In genomic region chr8:78658172-78658571, GRCm38 (mm10) we compare ENCODE assay signal across 15 mouse cellular contexts.
"Had no signal": no experiment of that assay in that cellular context is flagged by ENCODE, and none has a peak within 500 bp of the region (broad histone marks: within the 10 kb centered on the region; RNA-seq: fewer than 3 reads in every experiment).

No protein-coding gene starts in this region.

- H3K27ac ChIP-seq: neural tube, embryonic 12.5 days; neural tube, embryonic 13.5 days; neural tube, embryonic 15.5 days; stomach, embryonic 15.5 days; stomach, postnatal 0 days had no signal

- H3K4me3 ChIP-seq: neural tube, embryonic 12.5 days; neural tube, embryonic 13.5 days; neural tube, embryonic 15.5 days; stomach, embryonic 15.5 days had no signal

- H3K4me1 ChIP-seq: neural tube, embryonic 12.5 days had no signal

- DNase-seq: right cerebral cortex, adult 18-20 months; right cerebral cortex, postnatal 14 days; right cerebral cortex, postnatal 25 days; right cerebral cortex, postnatal 4 days; spleen, adult 18-20 months; thymus, adult 18-20 months; thymus, postnatal 14 days; thymus, postnatal 25 days; thymus, postnatal 36 days; thymus, postnatal 4 days had no signal

- H3K4me2 ChIP-seq: neural tube, embryonic 12.5 days; neural tube, embryonic 13.5 days; neural tube, embryonic 15.5 days; stomach, embryonic 15.5 days had no signal

- H3K36me3 ChIP-seq: neural tube, embryonic 12.5 days; neural tube, embryonic 13.5 days; neural tube, embryonic 15.5 days; stomach, embryonic 15.5 days had no signal

- H3K27me3 ChIP-seq: neural tube, embryonic 12.5 days; neural tube, embryonic 13.5 days; neural tube, embryonic 15.5 days; stomach, embryonic 15.5 days had no signal
